Mouse (Mus musculus): ENCODE measurements around the gene Col25a1. TPM values are rescaled to one million over a fixed set of nuclear protein-coding genes. Genes with fewer than 3 reads are reported as not detected.

Gene Col25a1
- polyA plus RNA-seq, 1 experiment from 2014 or later, result 5.5 TPM

DNA sequence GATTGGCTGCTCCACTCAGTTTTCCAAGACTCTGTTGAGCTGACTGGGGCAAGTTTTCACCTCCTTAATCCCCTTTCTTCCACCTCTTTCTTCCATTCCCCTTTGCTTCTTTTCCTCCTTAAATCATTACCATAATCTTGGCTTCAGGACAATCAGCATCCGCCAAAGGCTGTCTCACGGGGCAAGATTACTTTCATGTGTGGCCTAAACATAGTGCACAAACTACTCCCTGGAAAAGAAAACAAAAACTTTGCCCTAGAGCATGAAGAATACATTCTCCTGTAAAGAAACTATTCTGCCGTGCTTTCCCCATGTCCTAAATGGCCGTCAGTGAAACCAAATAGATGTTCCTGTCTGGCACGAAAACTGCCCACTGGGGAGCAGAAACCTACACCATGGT lies 238.9 kb downstream of the Col25a1 start:
- Histone ChIP-seq H3K9me3 (no peaks in the 10 kb centered on the region), H3K4me2 (no peak overlapping the region), H3K4me3 (no peak overlapping the region), H3K27me3 (no peaks in the 10 kb centered on the region), H3K27ac (replicated peaks) (no peak overlapping the region), H3K36me3 (no peaks in the 10 kb centered on the region), H3K9ac (no peak overlapping the region), H3K4me1 (replicated peaks) (no peaks in the 10 kb centered on the region)
- 62% methylated on average over 5 of the region's 5 CpGs for WGBS
- ATAC-seq (ENCODE audit: low FRiP score, low read depth), result no peak

DNA sequence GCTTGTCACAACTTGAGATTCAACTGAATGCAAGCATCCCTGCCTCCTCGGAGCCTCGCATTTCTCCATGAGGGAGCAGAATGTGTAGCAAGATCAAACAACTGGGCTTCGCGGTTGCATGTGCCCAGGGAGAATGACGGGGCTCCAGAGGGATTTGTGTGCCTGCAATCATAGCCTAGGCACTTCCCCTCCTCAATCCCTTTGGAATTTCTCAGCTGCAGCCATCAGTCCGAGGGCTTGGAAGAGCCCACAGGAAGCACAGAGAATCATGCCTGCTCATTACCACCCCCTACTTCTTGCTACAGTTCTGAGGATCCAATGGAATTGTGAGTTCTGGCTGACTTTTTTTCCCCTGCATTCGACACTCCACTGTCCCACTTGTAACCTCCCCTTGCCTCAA lies 241.8 kb downstream of the Col25a1 start:
- no peak overlapping the region for H3K9ac ChIP-seq
- H3K36me3 ChIP-seq, result no peaks in the 10 kb centered on the region
- no peak overlapping the region for H3K4me2 ChIP-seq
- no peak overlapping the region for H3K27ac ChIP-seq (replicated peaks)
- H3K27me3 ChIP-seq, result no peaks in the 10 kb centered on the region
- 69% methylated on average over 7 of the region's 7 CpGs for WGBS
- H3K4me3 ChIP-seq, result no peak overlapping the region
- H3K4me1 ChIP-seq (replicated peaks), result no peaks in the 10 kb centered on the region
- H3K9me3 ChIP-seq, result no peaks in the 10 kb centered on the region
- no peak for ATAC-seq (ENCODE audit: low FRiP score, low read depth)

DNA sequence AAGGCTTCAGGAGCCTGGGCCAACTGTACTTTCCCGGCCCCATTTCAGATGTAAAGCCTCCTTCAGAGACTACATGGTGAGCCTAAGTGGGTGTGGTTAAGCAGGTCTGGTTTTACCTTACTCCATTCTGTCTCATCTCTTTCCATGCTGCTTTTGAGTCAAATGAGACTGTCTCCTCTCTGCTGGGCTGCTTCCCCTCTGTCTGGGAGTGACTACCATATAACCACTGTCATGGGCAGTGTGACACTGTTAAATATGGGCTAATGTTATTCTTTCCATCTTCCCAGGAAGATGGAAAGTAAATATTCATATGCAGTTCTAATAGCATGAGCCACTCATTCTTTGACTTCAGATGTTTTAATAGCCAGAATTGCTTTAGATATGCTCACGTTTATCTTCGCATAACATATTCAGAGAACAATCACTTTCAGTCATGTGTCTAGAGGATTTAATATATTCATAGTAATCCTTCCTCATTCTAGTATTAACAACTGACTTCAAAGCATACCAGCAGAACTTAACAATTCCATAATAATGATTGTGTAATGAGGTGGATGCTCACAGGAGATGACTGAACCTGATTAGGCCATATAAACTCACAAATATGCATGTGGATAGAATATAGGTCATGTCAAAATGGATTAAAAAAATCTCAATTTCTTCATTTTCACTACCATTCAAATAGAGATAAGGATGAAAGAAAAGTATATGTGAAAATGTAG lies 243.5 kb downstream of the Col25a1 start:
- H3K27me3 ChIP-seq, result no peaks in the 10 kb centered on the region
- H3K4me1 ChIP-seq (replicated peaks), result no peaks in the 10 kb centered on the region
- H3K36me3 ChIP-seq, result no peaks in the 10 kb centered on the region
- no peak for ATAC-seq (ENCODE audit: low FRiP score, low read depth)
- 84% methylated on average over 3 of the region's 3 CpGs for WGBS
- H3K4me3 ChIP-seq, result no peak overlapping the region
- no peak overlapping the region for H3K27ac ChIP-seq (replicated peaks)
- no peak overlapping the region for H3K9ac ChIP-seq
- no peaks in the 10 kb centered on the region for H3K9me3 ChIP-seq
- H3K4me2 ChIP-seq, result no peak overlapping the region

DNA sequence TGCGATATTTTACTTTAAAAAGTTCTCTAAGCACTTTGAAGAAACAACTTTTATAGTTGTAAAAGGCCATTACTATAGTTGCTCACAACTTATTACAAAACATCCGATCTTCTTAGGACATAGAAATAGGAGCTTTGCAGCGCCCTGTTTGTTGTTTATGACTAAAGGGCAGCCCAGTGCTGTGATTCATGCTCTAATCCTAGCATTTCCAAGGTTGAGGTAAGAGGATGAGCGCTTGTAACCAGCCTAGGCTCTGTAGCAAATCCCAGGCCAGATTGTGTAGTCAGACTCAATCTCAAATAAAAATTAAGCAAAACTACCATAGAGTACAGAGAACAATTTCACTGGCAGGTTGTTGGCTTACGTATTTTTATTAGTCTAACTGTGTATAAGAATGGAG lies 246.5 kb downstream of the Col25a1 start:
- Histone ChIP-seq H3K9ac (no peak overlapping the region), H3K9me3 (no peaks in the 10 kb centered on the region), H3K27me3 (no peaks in the 10 kb centered on the region), H3K4me1 (replicated peaks) (no peaks in the 10 kb centered on the region), H3K4me2 (no peak overlapping the region), H3K4me3 (no peak overlapping the region), H3K36me3 (no peaks in the 10 kb centered on the region), H3K27ac (replicated peaks) (no peak overlapping the region)
- no peak for ATAC-seq (ENCODE audit: low FRiP score, low read depth)
- WGBS, result 95% methylated on average over 5 of the region's 5 CpGs

GRCm38 (mm10) chr3:130378626-130379025 lies 247.3 kb downstream of the Col25a1 start:
- no peak for ATAC-seq (ENCODE audit: low FRiP score, low read depth)

DNA sequence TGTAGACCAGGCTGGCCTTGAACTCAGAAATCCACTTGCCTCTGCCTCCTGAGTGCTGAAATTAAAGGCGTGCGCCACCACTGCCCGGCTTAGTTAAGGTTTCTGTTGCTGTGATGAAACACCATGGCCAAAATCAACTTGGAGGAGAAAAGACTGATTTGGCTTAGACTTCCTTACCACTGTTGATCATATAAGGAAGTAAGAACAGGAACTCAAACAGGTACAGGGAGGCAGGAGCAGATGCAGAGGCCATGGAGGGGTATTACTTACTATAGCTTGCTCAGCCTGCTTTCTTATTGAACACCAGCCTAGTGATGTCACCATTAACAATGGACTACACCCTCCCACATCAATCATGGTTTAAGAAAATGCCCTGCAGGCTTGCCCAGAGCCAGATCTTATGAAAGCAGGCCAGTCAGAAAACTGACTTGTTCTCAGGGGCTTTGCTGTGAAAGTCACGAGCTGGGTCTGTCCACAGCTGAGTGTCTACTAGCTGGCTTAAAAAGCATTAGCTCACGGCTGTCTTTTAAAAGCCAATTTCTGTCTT lies 249.1 kb downstream of the Col25a1 start:
- Histone ChIP-seq H3K36me3 (no peaks in the 10 kb centered on the region), H3K27me3 (no peaks in the 10 kb centered on the region), H3K4me3 (no peak overlapping the region), H3K4me1 (replicated peaks) (no peaks in the 10 kb centered on the region), H3K4me2 (no peak overlapping the region), H3K27ac (replicated peaks) (no peak overlapping the region), H3K9me3 (no peaks in the 10 kb centered on the region), H3K9ac (no peak overlapping the region)
- no peak for ATAC-seq (ENCODE audit: low FRiP score, low read depth)
- 73% methylated on average over 5 of the region's 5 CpGs for WGBS

More at GRCm38 (mm10) chr3:130378626-130379025, 247.3 kb downstream of the Col25a1 start:
- H3K9me3 ChIP-seq, result no peaks in the 10 kb centered on the region
- H3K27me3 ChIP-seq, result no peaks in the 10 kb centered on the region
- no peaks in the 10 kb centered on the region for H3K4me1 ChIP-seq (replicated peaks)
- no peak overlapping the region for H3K27ac ChIP-seq (replicated peaks)
- WGBS, result 32% methylated on average over 9 of the region's 9 CpGs
- no peak overlapping the region for H3K9ac ChIP-seq
- H3K36me3 ChIP-seq, result no peaks in the 10 kb centered on the region
- no peak overlapping the region for H3K4me3 ChIP-seq
- no peak overlapping the region for H3K4me2 ChIP-seq

DNA sequence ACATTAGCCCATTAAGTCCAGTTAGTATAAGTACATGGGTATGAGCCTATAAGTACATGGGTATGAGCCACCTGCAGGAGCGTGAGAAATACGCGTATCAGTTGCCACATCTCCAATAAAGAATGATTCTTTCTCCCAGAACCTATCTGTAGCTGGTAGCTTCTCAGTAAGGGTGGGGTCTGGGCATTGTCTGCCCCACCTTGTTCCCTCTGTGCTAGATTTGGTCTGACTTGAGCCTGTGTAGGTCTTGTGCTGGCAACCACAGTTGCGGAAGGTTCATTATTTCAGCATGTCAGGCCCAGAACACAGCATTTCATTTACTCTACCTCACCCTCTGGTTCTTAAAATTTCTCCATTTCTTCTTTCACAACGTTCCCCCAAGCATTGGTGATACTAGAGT lies 250.4 kb downstream of the Col25a1 start:
- ATAC-seq (ENCODE audit: low FRiP score, low read depth), result no peak
- Histone ChIP-seq H3K9ac (no peak overlapping the region), H3K27ac (replicated peaks) (no peak overlapping the region), H3K27me3 (no peaks in the 10 kb centered on the region), H3K4me1 (replicated peaks) (no peaks in the 10 kb centered on the region), H3K36me3 (no peaks in the 10 kb centered on the region), H3K4me3 (no peak overlapping the region), H3K4me2 (no peak overlapping the region), H3K9me3 (no peaks in the 10 kb centered on the region)
- 92% methylated on average over 5 of the region's 5 CpGs for WGBS

DNA sequence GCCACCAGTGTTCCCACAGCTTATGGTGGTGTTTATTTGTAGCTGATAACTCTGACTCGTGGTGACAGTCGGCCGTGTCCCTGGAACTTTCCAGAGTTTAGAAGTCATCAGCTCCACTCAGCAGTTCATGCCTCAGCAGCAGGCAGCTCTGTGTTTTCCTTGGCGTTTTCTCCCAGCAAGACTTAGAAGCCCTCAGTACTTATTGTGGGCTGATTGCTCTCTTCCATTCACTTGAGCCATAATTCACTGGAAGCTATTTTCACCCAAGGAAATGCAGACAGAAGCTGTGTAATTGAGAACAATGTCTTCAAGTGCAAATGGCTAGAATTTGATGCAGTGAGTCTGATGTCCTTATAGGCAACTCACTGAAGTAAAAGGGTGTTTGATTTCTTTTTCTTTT lies 254.6 kb downstream of the Col25a1 start:
- H3K4me1 ChIP-seq (replicated peaks), result no peaks in the 10 kb centered on the region
- WGBS, result 53% methylated on average over 4 of the region's 4 CpGs
- no peak overlapping the region for H3K4me2 ChIP-seq
- no peak overlapping the region for H3K9ac ChIP-seq
- no peak overlapping the region for H3K27ac ChIP-seq (replicated peaks)
- no peaks in the 10 kb centered on the region for H3K36me3 ChIP-seq
- no peak for ATAC-seq (ENCODE audit: low FRiP score, low read depth)
- no peaks in the 10 kb centered on the region for H3K27me3 ChIP-seq
- H3K4me3 ChIP-seq, result no peak overlapping the region
- H3K9me3 ChIP-seq, result no peaks in the 10 kb centered on the region

DNA sequence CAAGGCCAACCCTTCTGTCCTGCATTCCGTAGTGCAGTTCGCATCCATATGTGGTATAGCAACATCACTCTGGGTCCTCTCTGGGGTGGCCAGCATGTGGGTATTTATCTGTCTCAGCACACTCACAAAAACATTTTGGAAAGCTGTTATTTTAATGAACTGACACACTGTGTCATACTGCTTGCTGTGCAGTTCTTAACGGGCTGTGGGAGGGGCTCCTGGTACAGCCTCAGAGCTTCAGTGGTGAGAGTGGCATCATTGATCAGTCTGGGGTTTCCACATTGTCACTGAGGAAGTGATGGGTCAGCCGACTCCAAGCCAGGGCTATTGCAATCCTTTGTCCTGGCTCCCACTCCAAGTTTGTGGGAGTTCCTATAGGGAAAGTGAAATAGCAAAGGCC lies 255.9 kb downstream of the Col25a1 start:
- ATAC-seq (ENCODE audit: low FRiP score, low read depth), result no peak
- H3K4me3 ChIP-seq, result no peak overlapping the region
- no peak overlapping the region for H3K9ac ChIP-seq
- no peak overlapping the region for H3K4me2 ChIP-seq
- no peaks in the 10 kb centered on the region for H3K4me1 ChIP-seq (replicated peaks)
- H3K9me3 ChIP-seq, result no peaks in the 10 kb centered on the region
- H3K27ac ChIP-seq (replicated peaks), result no peak overlapping the region
- no peaks in the 10 kb centered on the region for H3K36me3 ChIP-seq
- no peaks in the 10 kb centered on the region for H3K27me3 ChIP-seq
- whole genome bisulfite sequencing, result 76% methylated on average over 4 of the region's 4 CpGs

DNA sequence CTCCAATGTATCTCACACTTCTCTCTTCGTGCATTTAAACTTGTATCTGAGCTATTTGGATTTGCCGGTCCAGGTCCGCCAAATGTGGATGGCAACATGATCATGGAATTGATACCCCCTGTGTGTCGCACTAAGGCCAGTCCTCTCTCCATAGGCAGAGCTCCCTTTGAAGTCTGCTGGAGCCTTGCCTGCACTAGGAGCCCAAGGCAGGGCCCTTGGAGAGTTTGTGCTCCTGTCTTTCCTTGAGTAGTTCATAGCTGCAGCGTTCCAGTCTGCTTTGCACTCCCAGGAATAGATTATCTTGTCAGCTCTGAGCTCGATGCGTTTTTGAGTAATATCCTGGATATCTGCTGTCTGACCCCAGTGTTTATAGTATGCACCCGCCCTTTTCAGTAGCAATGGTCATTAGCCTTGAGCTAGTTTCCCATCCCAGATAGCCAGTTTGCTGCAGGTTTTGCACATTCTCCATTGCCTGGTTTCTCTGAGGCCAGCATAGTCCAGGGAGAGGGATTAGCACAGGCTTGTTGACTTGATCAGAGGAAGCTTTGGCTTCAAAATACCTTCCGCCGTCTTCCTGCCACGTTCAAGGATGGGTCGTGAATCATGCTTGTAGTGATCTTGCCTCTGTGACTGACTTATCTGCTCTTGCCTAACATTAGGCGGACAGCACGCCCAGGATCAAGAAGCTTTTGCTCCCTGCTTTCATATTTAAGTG lies 258.1 kb downstream of the Col25a1 start:
- no peak overlapping the region for H3K4me3 ChIP-seq
- no peaks in the 10 kb centered on the region for H3K9me3 ChIP-seq
- ATAC-seq (ENCODE audit: low FRiP score, low read depth), result no peak
- 85% methylated on average over 14 of the region's 14 CpGs for WGBS
- H3K9ac ChIP-seq, result no peak overlapping the region
- H3K4me2 ChIP-seq, result no peak overlapping the region
- H3K27me3 ChIP-seq, result no peaks in the 10 kb centered on the region
- H3K36me3 ChIP-seq, result no peaks in the 10 kb centered on the region
- no peak overlapping the region for H3K27ac ChIP-seq (replicated peaks)
- no peaks in the 10 kb centered on the region for H3K4me1 ChIP-seq (replicated peaks)

DNA sequence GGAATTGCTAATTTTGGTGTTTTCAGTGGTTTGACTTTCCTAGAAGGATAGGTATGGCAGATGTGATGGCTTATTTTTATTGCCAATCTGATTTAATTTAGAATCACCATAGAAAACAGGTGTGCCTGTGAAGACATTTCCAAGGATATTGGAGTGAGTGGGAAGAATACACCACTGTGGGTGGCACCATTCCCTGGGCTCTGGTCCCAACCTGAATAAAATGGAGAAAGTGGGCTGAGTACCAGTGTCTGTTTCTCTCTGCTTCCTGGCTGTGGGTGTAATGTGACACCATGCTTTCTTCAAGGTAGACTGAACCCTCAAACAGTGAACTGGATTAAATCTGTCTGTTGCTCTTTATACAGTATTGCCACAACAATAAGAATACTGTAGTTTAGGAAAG lies 265.3 kb downstream of the Col25a1 start:
- no peaks in the 10 kb centered on the region for H3K9me3 ChIP-seq
- H3K27ac ChIP-seq (replicated peaks), result no peak overlapping the region
- no peak overlapping the region for H3K4me2 ChIP-seq
- H3K4me1 ChIP-seq (replicated peaks), result 0 out of 2 replicates have a peak, but pooled peaks cover 3% of the 10 kb centered on the region
- H3K9ac ChIP-seq, result no peak overlapping the region
- H3K4me3 ChIP-seq, result no peak overlapping the region
- ATAC-seq (ENCODE audit: low FRiP score, low read depth), result no peak
- H3K27me3 ChIP-seq, result no peaks in the 10 kb centered on the region
- no peaks in the 10 kb centered on the region for H3K36me3 ChIP-seq

- Histone ChIP-seq H3K4me3 (no peak overlapping the region), H3K9me3 (no peaks in the 10 kb centered on the region), H3K27me3 (no peaks in the 10 kb centered on the region), H3K36me3 (no peaks in the 10 kb centered on the region), H3K4me2 (no peak overlapping the region), H3K4me1 (replicated peaks) (peaks cover 3% of the 10 kb centered on the region; the same call in 1 of the 2 replicates), H3K9ac (no peak overlapping the region), H3K27ac (replicated peaks) (no peak overlapping the region)
- WGBS, result 71% methylated on average over 13 of the region's 13 CpGs
- no peak for ATAC-seq (ENCODE audit: low FRiP score, low read depth)
Measured at GRCm38 (mm10) chr3:130400716-130401559, 269.6 kb downstream of the Col25a1 start.
